Mouse (Mus musculus) T-cell, adult 2 months (primary cell): Measurements from ENCODE around the gene Snap47.
"Not testable (repeated sequence)": the region's sequence is repeated elsewhere in the genome, so short reads cannot be mapped to it uniquely, and the experiment has no call there.

Experiments used
- DNase-seq: peaks from one replicate; pipeline ENCODE4 v3.0.0; 2022; ENCODE audit warnings: low spot score

Snap47 gene

DNA sequence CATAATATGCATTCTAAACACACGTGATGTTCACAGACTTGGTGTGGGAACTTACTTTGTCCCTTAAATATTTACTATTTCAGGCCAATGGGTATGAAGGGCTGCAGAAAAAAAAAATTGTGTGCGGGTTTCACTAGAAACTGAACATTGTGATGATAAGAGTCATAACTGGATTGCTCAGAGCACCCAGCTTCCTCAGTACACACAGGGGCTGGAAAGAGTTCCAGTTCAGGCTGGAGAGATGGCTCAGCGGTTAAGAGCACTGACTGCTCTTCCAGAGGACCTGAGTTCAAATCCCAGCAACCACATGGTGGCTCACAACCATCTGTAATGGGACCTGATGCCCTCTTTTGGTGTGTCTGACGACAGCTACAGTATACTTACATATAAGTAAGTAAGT is 83.0 kb downstream of the Snap47 start:
- not testable (repeated sequence) for DNase-seq

DNA sequence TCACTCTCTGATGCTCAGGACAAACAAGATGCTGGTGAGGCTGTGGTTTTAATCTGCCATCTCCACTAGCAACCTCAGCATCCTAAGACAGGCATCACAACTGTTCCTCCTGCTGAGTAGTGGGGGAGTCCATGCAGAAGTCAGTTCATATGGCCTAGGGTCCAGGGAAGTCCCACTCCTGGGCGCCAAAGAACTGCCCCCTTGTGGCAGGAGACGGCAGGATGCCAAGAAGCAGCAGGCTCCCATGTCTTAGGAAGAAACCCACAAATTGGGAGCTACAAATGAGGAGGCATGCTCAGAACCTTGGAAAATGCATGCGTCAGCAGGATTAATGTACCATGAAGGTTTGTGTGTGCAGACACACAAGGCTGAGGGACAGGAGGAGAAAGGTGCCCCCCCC is 84.4 kb downstream of the Snap47 start:
- DNase-seq = no peak

DNA sequence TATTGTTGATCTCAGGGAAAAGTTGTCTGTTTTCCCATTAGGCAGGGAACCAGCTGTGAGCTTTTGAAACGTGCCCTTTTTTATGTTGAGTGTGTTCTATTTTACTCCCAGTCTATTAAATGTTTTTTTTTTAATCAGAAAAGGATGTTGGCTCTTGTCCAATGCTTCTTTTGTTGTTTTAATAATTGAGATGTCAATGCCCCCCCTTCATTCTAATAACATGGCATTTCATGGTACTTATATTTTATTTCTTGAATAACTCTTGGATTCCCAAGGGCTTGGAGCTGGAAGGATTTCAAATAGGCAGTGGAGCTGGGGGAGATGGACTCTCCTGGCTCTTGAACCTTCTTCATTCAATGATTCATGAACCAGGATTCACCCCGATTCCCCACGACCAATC is 85.0 kb downstream of the Snap47 start:
- DNase-seq = no peak

DNA sequence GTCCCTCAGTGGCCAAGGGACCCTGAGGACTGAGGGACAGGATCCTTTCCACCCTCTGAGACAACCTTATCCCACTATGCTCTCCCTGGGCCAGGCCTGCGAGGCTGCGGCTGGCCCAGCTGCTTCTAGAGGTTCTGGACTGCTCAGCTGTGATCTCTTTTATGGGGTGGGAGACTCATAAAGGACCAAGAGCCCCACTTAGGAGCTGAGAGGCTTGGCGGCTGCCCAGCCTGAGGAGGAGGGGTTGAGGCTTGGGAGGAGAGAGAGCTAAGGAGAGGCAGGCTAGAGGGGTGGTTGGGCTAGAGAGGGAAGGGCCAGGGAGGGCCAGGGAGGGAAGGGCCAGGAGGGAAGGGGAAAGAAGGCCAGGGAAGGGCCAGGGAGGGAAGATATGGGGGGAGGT is 86.6 kb downstream of the Snap47 start:
- no peak for DNase-seq

DNA sequence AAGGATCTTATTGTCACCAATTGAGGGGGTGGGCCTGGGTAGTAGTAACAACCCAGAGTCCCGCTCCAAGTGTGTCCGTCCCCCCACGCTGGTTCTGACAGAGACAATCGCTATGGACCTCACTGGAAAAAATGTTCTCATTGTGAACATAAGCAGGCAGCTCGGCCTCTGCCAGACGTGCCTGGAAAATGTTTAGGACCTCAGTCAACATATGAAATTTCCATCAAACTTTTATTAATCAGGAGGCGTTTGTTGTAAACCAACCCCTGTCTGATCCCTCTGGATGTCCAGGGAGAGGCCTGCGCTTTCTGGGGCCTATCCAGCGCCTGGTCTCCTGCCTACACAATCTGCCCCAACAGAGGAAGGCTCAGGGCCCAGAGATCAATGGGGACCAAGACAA is 87.0 kb downstream of the Snap47 start:
- DNase-seq = no peak

DNA sequence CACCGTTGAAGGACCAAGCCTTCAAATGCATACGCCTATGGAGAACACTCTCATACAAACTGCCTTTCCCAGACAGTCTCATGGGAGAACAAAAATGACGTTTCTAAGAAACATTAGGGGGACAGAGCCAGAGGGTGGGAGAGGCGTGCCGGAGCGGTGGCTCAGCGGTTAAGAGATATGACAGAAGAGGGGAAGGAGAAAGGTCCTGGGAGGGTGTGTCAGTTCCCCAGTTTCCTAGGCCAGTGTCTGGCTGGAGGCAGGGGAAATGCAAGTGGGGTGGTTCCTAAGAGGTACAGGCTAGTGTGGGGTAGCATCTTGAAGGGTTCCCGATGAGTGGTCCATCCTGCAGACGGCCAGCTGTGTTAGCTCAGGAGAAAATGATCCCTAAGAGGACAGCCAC is 89.7 kb downstream of the Snap47 start:
- DNase-seq = no peak
